Mouse (Mus musculus) ZHBTc4 (cell line): ENCODE measurements around the gene Gss.
"Not testable (repeated sequence)": the region's sequence is repeated elsewhere in the genome, so short reads cannot be mapped to it uniquely, and the experiment has no call there.

Source experiments
- DNase-seq: peaks from one replicate; pipeline ENCODE4 v3.0.0-alpha.2; 2011; ENCODE audit warnings: low read depth, low spot score

The Gss gene

DNA sequence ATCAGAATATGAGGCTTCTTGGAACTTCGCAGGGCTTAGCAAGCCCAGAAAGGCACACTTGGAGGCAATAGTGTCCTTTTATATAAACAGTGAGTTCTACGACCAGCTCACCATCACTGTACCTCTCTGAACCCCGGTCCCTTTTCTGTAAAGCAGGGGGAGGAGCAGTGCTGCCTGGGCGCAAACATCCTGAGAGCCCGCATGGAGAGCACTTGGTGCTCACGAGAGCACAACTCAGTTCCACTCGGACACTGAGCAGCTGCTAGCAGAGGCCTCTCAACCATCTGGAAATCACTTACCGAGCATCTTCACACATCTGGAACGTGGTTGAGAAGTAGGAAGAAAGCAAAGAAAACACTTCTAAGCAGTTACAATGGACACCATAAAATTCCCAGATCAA is 16.0 kb downstream of the Gss start:
- DNase-seq: no peak

DNA sequence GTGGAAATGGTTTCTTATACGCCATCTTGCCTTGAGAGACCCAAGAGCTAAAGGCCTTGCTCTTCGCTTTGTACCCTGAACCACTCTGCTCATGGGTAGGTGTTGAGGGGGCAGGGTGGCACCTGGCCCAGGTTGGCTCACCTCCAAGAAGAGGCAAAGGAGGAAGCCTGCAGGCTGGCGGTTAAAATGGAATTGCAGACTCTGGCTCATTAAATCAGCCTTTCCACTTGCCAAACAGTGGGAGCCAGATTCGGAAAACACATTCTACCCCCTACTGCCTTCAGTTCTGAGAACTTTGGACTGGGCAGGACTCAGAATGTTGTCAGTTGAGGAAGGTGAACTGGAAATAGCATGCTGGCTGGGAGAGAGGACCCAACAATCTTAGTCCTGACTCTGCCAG is 17.9 kb downstream of the Gss start:
- no peak for DNase-seq

GRCm38 (mm10) chr2:155573996-155574395 is 18.6 kb downstream of the Gss start:
- no peak for DNase-seq

DNA sequence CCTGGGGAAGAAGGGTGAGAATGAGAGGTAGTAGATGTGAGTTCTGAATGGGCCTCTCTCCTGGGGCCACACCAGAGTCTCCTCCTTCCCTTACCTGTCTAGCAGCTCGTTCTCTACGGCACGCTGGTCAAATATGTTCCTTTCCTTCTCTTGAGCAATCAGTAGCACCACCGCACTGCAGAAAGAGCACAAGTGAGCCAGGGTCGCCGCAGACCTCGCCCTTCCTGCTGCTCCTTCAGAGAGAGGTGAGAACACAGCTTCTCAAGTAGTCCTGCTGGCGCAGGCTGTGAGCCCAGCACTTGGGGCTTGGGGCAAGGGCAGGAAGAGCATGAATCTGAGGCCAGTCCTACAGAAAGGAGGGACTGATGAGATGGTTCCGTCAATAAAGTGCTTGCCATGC is 19.6 kb downstream of the Gss start:
- DNase-seq: peak; percentile 46

DNA sequence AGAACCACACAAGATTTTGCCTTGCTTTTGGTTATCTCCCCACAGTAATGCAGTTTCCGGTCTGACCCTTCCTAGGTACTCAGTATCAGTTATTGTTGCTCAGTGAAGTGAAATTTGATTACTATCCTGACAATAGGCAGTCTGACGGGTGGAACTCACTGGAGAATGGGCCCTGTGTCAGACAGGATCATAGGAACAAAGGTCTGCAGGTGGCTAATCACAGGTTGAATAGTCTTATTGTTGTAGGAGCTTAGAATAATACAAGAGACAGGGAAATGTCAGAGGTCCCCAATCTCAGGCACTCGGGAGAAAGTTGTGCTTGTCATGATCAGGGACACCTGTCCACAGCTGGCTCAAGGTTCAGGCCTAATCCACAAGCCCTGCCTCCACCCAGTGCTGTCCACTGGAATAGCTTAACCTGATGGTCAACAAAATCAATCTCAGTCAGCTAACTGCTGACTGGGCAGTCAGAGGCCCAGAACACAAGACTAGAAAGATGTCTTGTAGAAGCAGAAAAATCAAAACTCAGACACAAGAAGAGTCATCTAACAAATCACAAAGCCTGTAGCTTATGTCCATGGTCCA is 23.3 kb downstream of the Gss start:
- DNase-seq: peak; percentile 90

DNA sequence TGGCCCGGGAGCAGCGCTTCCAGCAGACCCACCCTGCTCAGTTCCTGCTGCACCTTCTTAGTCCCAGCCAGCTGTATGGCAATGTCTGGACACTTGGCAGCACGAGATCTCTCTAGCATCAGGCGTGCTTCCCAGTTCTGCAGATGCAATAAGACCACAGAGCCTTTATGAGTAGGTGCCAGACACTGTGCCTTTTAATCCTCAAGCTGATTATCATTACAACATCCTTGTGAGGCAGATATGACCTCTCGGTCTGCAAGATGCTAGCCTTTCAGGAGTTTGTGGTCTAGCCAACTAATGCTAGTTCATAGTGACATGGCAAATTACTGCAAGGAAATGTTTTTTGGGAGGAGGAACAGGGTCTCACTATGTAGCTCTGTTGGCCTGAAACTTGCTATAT is 24.9 kb downstream of the Gss start:
- no peak for DNase-seq

DNA sequence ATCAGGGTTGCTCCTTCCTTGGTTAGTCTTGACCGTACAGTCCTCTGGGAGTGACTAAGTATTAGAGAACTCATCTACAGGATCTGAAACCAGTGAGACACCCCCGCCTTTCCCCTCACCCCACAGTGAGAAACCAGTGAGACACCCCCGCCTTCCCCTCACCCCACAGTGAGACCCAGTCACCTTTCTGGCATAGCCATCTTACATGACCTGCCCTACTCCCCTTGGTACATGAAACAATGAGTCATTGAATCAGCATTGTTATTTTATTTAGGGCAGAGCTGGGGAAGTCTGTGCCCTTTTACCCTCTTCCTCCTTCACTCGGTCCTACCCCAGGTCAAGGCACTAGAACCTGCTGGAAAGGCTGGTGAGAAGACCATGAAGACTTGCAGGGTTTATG is 29.7 kb downstream of the Gss start:
- peak; percentile 23 for DNase-seq

GRCm38 (mm10) chr2:155562209-155562608 is 30.4 kb downstream of the Gss start:
- DNase-seq: no peak

DNA sequence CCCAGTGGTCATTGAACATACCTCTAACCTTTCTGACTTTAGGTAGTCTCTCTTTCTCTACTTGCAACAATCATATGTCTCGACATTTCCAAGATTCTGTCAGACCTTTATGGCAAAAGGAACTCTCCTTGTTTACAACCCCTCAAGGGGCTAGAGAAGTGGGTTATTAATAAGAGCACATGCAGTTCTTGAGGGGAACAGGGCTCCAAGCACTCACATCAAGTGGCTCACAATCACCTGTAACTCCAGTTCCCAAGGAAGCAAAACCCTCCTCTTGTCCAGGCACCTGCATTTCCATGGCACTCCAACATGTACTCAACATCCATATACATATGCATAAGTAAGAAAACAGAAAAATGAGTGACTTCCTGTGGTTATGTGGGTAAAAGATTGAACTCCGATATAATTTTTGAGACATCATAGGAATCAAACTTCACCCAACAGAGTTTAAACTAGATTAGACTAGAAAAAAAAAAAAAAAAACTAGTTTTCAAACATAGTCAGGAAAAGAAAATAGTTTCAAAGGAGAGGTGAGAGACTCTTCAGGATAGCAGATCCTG is 38.1 kb downstream of the Gss start:
- DNase-seq: no peak

- DNase-seq: no peak
Measured at GRCm38 (mm10) chr2:155552949-155553354, 39.7 kb downstream of the Gss start.

DNA sequence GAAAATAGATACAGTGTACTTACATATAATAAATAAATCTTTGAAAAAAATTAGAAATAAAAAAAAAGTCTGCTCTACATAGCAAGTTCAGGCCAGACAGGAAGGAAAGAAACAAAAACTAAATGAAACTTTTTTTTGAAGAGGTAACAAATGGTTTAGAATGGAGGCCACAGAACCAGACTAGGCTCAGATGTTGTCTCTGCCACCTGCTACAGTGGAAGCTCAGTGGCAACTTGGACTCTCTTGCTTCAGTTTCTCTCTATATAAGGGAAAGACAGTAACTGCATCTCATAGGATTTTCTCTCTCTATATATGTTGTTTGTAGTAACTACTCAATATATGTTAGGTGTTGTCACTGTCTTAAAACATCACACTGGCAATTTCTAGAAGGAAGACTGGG is 40.3 kb downstream of the Gss start:
- DNase-seq: no peak

GRCm38 (mm10) chr2:155546955-155547354 is 45.7 kb downstream of the Gss start:
- no peak for DNase-seq

DNA sequence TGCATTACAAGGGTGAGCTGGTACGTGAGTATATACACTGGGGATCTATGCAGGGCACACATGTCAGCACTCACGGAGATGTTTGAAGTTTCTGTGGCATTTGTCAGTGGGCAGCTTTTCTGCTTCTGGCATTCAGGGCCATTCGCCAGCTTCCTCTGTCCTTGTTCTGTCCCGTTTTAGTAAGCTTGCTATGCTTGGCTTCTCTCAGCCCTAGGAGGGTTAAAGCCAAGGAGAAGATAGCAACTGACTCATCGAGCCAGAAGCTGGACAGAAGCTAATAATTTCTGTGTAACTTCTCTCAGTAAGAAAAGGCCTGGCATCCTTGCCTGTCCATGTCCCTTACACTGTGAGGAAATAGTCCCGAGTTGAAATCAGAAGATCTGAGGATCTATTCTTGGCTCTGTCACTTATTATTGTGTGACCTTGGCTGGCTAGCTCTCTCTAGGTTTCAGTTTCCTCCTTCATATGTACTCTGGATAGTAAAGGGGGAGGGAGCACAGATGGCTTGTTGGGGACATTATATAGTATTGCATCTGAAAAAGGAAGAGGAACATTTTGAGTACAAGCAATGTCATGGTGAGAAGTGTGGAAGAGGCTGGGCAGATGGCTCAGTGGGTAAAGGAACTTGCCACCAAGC is 51.7 kb downstream of the Gss start:
- no peak for DNase-seq

DNA sequence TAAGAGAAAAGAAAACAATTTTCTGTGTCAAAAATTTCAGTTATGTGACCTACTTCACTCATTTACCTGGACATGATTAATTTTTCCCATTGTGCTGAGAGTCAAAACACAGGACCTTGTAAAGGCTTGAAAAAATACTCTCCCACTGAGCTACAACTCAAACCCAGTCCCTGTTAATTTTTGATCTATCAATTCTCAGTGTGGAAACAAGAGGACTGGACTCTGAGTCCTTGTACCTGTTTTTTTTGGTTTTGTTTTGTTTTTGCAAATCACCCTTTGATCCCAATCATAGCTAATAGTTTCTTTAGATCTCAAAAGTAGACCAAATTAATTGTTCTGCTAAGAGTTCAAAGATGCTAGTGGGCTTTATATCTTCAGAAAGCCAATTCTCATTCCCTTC is 52.9 kb downstream of the Gss start:
- no peak for DNase-seq

GRCm38 (mm10) chr2:155538463-155539057 is 54.0 kb downstream of the Gss start:
- not testable (repeated sequence) for DNase-seq

DNA sequence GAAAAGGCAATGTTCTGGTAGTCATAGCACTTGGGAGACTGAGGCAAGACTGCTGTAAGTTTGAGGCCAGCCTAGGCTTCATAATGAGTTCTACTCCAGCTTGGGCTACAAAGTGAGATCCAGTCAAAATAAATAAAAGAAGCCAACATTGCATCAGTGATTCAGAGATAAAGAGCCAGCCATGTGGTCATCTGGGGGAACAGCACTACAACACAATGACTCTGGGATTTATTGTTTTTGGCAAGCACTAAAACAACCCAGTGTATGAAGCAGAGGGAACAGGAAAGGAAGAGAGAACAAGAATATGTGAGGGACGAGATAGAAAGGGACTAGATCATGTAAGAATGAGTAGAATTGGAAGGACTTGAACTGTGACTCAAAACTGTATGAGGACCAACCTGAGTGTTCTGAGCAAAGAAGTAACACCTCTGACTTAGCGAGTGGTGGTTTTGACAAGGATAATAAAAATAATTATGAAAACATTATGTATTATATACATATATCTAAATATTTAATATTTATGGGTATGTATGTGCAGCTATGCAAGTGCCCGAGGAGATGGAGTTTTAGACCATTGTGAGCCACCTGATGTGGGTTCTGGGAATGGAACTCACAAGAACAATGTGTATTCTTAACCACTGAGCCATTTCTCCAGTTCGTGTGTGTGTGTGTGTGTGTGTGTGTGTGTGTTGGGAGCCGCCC is 54.7 kb downstream of the Gss start:
- DNase-seq: no peak

GRCm38 (mm10) chr2:155536292-155536691 is 56.3 kb downstream of the Gss start:
- DNase-seq: no peak

DNA sequence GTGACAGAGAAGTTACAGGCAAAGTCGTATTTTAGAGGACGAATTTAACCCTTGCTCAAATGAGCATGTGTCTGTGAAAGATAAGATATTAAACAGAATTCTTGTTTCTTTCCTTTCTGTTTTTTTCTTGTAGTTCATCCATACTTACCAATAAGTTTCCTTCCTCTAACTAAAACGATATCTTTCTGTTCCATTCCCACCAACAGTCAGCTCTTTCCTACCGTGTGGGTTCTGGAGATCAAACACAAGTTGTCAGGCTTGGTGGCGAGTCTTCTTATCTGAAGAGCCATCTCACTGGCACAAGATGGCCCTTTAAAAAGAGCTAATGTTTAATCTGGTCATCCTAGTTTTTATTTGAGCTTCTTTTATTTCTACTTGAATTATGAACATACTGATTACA is 65.2 kb downstream of the Gss start:
- DNase-seq: no peak

GRCm38 (mm10) chr2:155524378-155524777 is 68.2 kb downstream of the Gss start:
- DNase-seq: no peak

DNA sequence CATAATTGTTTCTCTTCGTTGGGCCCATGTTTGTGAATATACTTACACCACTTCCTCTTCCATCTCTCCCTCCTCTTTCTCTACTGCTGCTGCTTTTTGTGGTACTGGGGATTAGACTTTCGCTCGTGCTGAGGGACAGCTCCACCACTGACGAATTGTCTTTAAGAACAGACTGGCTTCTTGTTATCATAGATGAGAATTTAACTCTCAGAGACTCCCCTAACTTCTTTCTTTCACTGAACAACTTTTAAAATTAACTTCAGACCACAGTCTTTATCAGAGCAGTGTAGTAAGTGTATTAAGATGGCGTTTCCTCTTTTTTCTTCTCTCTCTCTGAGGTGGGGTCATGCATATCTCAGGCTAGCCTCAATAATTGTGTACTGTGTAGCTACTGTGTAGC is 68.9 kb downstream of the Gss start:
- DNase-seq: no peak

GRCm38 (mm10) chr2:155518531-155519270 is 73.9 kb downstream of the Gss start:
- DNase-seq: peak; percentile 17
